Mouse (Mus musculus): ENCODE measurements around the gene Nlrc3. TPM values are rescaled to one million over a fixed set of nuclear protein-coding genes. Genes with fewer than 3 reads are reported as not detected.
"Not testable (repeated sequence)": the region's sequence is repeated elsewhere in the genome, so short reads cannot be mapped to it uniquely, and the experiment has no call there.

The Nlrc3 gene
- 1.7 and 2.1 TPM in 2 replicates for polyA plus RNA-seq (2014; fragmentation: Nextera tagmentation; extraction: Ambion mirVana)

- 0 out of 2 replicates have a peak within 1 kb of the TSS, but pooled peaks have one; percentile 16 for H3K4me2 ChIP-seq (replicated peaks; ENCODE audit: low read depth, low read length)
- WGBS: 34% methylated on average over 4 of the region's 4 CpGs
- no peaks in the 10 kb centered on the region for H3K9me3 ChIP-seq (ENCODE audit: control insufficient read depth, low read length)
- H3K27ac ChIP-seq (ENCODE audit: low read depth, low read length): peak within 1 kb of the TSS; percentile 26; the same call in 1 of the 2 replicates
- H3K9ac ChIP-seq (ENCODE audit: low read depth, low read length): peak within 1 kb of the TSS; percentile 14; the same call in 1 of the 2 replicates
- H3K4me3 ChIP-seq (ENCODE audit: low read length): no peak within 1 kb of the TSS
- H3K27me3 ChIP-seq (ENCODE audit: control insufficient read depth, insufficient read depth, low read length): no peaks in the 10 kb centered on the region
- peaks cover 35% of the 10 kb centered on the region for H3K36me3 ChIP-seq (ENCODE audit: control insufficient read depth, insufficient read depth, low read length)
- H3K4me1 ChIP-seq (ENCODE audit: control insufficient read depth, insufficient read depth, low read length): peaks cover 11% of the 10 kb centered on the region; the same call in 1 of the 2 replicates
- ATAC-seq (ENCODE audit: low FRiP score, low TSS enrichment): peak; percentile 63; the same call in 1 of the 2 replicates
These were observed at the start of gene Nlrc3 for GRCm38 (mm10) chr16:3976251-3976671. TSS of gene Nlrc3 (minus strand) at chr16:3976632.

- no peaks in the 10 kb centered on the region for H3K4me1 ChIP-seq (ENCODE audit: control insufficient read depth, insufficient read depth, low read length)
- no peak overlapping the region for H3K27ac ChIP-seq (ENCODE audit: low read depth, low read length)
- no peak overlapping the region for H3K9ac ChIP-seq (ENCODE audit: low read depth, low read length)
- H3K36me3 ChIP-seq (ENCODE audit: control insufficient read depth, insufficient read depth, low read length): no peaks in the 10 kb centered on the region
- H3K9me3 ChIP-seq (ENCODE audit: control insufficient read depth, low read length): no peaks in the 10 kb centered on the region
- WGBS: 85% methylated on average over 4 of the region's 4 CpGs
- ATAC-seq (ENCODE audit: low FRiP score, low TSS enrichment): no peak
- no peaks in the 10 kb centered on the region for H3K27me3 ChIP-seq (ENCODE audit: control insufficient read depth, insufficient read depth, low read length)
- H3K4me3 ChIP-seq (ENCODE audit: low read length): no peak overlapping the region
- no peak overlapping the region for H3K4me2 ChIP-seq (replicated peaks; ENCODE audit: low read depth, low read length)
These were observed 46.3 kb upstream of the Nlrc3 start for GRCm38 (mm10) chr16:4022719-4023118.

DNA sequence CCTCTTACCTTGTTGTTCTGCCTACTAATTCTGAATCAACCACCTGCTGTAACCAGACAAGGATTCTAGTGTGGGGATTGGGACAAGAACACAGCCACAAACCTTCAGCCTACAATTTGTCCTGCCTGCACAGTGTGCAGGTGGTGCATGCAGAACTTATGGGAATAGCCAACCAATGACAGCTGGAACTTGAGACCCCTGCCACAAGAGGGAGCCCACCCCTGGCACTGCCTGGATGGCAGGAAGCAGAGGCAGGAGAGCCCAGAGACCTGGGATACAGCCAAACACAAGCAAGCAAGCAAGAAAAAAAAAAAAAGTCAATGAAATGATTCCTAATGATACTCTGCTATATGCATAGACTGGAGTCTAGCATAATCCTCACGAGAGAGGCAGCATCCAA lies 44.8 kb upstream of the Nlrc3 start:
- H3K36me3 ChIP-seq (ENCODE audit: control insufficient read depth, insufficient read depth, low read length): no peaks in the 10 kb centered on the region
- no peaks in the 10 kb centered on the region for H3K27me3 ChIP-seq (ENCODE audit: control insufficient read depth, insufficient read depth, low read length)
- H3K4me3 ChIP-seq (ENCODE audit: low read length): no peak overlapping the region
- no peak overlapping the region for H3K4me2 ChIP-seq (replicated peaks; ENCODE audit: low read depth, low read length)
- H3K4me1 ChIP-seq (ENCODE audit: control insufficient read depth, insufficient read depth, low read length): no peaks in the 10 kb centered on the region
- no peak overlapping the region for H3K9ac ChIP-seq (ENCODE audit: low read depth, low read length)
- H3K27ac ChIP-seq (ENCODE audit: low read depth, low read length): no peak overlapping the region
- no peaks in the 10 kb centered on the region for H3K9me3 ChIP-seq (ENCODE audit: control insufficient read depth, low read length)
- ATAC-seq (ENCODE audit: low FRiP score, low TSS enrichment): no peak
- 75% methylated on average over 1 of the region's 1 CpGs for WGBS

DNA sequence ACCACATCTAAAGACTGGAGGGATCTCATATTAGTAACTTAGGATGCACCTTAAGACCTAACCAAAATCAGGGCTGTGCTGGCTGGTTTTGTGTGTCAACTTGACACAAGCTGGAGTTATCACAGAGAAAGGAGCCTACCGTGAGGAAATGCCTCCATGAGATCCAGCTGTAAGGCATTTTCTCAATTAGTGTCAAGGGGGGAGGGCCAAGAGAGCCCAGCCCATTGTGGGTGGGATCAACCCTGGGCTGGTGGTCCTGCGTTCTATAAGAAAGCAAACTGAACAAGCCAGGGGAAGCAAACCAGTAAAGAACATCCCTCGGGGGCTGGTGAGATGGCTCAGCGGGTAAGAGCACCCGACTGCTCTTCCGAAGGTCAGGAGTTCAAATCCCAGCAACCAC lies 41.0 kb upstream of the Nlrc3 start:
- not testable (repeated sequence) for H3K36me3 ChIP-seq (ENCODE audit: control insufficient read depth, insufficient read depth, low read length); H3K4me3 ChIP-seq (ENCODE audit: low read length); H3K27ac ChIP-seq (ENCODE audit: low read depth, low read length); H3K9ac ChIP-seq (ENCODE audit: low read depth, low read length); ATAC-seq (ENCODE audit: low FRiP score, low TSS enrichment); H3K27me3 ChIP-seq (ENCODE audit: control insufficient read depth, insufficient read depth, low read length); H3K4me2 ChIP-seq (replicated peaks; ENCODE audit: low read depth, low read length); H3K9me3 ChIP-seq (ENCODE audit: control insufficient read depth, low read length); H3K4me1 ChIP-seq (ENCODE audit: control insufficient read depth, insufficient read depth, low read length)
- 75% methylated on average over 6 of the region's 6 CpGs for WGBS

DNA sequence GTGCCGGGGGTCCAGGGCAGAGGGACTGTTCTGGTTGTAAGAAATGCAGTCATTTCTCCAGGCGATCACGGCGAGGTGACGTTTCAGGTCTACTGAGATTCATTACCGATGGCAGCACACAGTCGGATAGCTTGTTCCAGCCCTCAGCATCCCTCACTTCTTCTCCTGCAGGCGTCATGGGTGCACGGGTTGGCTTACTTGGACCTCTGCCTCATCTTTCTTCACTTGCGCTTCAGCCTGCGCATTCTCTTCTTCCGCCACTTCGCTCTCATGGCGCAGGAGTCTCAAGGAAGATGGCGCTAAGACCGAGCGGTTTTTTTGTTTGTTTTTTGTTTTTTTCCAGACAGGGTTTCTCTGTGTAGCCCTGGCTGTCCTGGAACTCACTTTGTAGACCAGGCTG lies 40.4 kb upstream of the Nlrc3 start:
- H3K36me3 ChIP-seq (ENCODE audit: control insufficient read depth, insufficient read depth, low read length); H3K4me2 ChIP-seq (replicated peaks; ENCODE audit: low read depth, low read length); H3K9me3 ChIP-seq (ENCODE audit: control insufficient read depth, low read length); H3K27me3 ChIP-seq (ENCODE audit: control insufficient read depth, insufficient read depth, low read length); ATAC-seq (ENCODE audit: low FRiP score, low TSS enrichment); H3K4me3 ChIP-seq (ENCODE audit: low read length); H3K4me1 ChIP-seq (ENCODE audit: control insufficient read depth, insufficient read depth, low read length); H3K9ac ChIP-seq (ENCODE audit: low read depth, low read length); H3K27ac ChIP-seq (ENCODE audit: low read depth, low read length): not testable (repeated sequence)
- 85% methylated on average over 17 of the region's 17 CpGs for WGBS

- Histone ChIP-seq H3K4me2 (replicated peaks; ENCODE audit: low read depth, low read length) (no peak overlapping the region), H3K4me1 (ENCODE audit: control insufficient read depth, insufficient read depth, low read length) (no peaks in the 10 kb centered on the region), H3K27ac (ENCODE audit: low read depth, low read length) (no peak overlapping the region), H3K9ac (ENCODE audit: low read depth, low read length) (no peak overlapping the region), H3K4me3 (ENCODE audit: low read length) (no peak overlapping the region), H3K27me3 (ENCODE audit: control insufficient read depth, insufficient read depth, low read length) (no peaks in the 10 kb centered on the region), H3K9me3 (ENCODE audit: control insufficient read depth, low read length) (no peaks in the 10 kb centered on the region), H3K36me3 (ENCODE audit: control insufficient read depth, insufficient read depth, low read length) (no peaks in the 10 kb centered on the region)
- 82% methylated on average over 5 of the region's 5 CpGs for WGBS
- no peak for ATAC-seq (ENCODE audit: low FRiP score, low TSS enrichment)
These were observed 37.7 kb upstream of the Nlrc3 start for GRCm38 (mm10) chr16:4014040-4014668.

DNA sequence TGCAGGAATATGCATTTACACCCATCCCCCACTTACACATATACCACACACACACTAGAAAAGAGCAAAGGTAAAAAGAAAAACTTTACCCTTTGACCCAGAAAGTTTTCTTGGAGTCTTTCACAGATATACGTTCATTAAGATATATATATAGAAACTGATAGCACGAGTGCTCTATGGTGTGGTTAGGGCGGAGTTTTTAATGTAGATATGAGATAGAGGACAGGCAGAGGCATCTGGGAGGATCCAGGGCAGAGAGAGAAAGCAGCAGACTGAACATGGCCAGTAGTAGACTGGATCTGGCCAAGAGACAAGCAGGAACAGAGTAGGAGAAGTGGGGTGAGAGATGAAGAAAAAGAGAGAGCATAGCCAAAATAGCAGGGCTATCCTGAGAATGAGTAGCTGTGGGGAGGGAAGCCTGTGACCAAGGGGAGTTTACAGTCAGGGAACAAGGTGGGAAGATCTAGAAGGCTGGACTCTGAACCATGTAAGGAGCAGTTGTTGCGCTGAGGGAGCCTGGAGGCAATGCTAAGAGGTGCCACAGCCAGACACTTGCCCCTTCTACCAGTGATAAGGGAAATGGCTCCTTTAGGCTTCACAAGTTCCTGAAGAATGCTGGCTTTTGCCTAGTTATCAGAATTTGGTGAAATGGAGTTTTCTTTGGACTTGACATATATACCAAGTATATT lies 36.6 kb upstream of the Nlrc3 start:
- H3K4me2 ChIP-seq (replicated peaks; ENCODE audit: low read depth, low read length): no peak overlapping the region
- ATAC-seq (ENCODE audit: low FRiP score, low TSS enrichment): no peak
- no peak overlapping the region for H3K27ac ChIP-seq (ENCODE audit: low read depth, low read length)
- H3K4me1 ChIP-seq (ENCODE audit: control insufficient read depth, insufficient read depth, low read length): no peaks in the 10 kb centered on the region
- H3K9me3 ChIP-seq (ENCODE audit: control insufficient read depth, low read length): no peaks in the 10 kb centered on the region
- no peak overlapping the region for H3K9ac ChIP-seq (ENCODE audit: low read depth, low read length)
- H3K36me3 ChIP-seq (ENCODE audit: control insufficient read depth, insufficient read depth, low read length): no peaks in the 10 kb centered on the region
- no peak overlapping the region for H3K4me3 ChIP-seq (ENCODE audit: low read length)
- H3K27me3 ChIP-seq (ENCODE audit: control insufficient read depth, insufficient read depth, low read length): no peaks in the 10 kb centered on the region
- 77% methylated on average over 4 of the region's 4 CpGs for WGBS

DNA sequence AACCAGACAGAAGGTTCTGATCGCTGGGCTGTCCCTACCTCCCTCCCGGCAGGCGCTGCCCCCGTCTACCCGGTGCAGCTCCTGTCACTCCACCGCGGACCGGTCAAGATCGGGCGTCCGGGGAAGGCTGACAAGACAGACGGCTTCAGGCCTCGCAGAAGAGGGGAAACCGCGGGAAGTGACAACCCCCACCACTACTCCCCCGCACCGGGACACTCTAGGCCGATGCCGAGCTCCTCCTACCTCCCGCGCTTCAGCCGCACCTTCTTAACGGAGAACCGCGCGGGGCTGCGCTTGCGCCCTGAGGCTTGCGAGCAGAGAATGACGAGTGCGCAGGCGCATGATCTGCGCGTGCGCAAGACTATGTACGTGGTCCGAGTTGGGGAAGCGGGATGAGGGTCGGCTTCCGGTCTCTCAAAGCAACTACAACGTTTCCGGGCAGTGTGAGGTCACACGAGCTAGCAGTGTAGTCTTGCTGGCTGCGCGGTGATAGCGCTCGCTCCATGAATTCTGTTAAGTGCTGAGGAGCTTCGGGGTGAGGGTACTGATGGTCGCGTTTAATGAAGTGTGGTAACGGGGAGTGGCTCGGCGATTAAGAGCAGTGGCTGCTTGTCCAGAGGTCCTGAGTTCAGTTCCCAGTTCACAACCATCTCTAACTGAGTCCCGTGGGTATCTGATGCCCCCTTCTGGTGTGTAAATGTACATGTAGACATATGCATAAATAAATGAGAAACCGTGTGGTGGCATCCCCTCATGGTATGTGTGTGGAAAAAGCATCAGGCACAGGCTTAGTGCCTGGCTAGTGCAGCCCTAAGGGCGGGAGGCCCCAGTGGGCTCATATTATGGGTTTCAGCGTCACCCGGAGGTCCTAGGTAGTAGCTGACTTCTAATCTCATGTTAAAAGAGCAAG lies 27.3 kb upstream of the Nlrc3 start, which contains the start of gene Slx4:
TSS of gene Slx4 (minus strand) at position 282 of the 910 bp plus-strand sequence.
- peak within 1 kb of the TSS; percentile 91 for H3K27ac ChIP-seq (ENCODE audit: low read depth, low read length)
- H3K4me2 ChIP-seq (replicated peaks; ENCODE audit: low read depth, low read length): peak within 1 kb of the TSS; percentile 86
- peaks cover 8% of the 10 kb centered on the region; the same call in 1 of the 2 replicates for H3K4me1 ChIP-seq (ENCODE audit: control insufficient read depth, insufficient read depth, low read length)
- peak within 1 kb of the TSS; percentile 86 for H3K9ac ChIP-seq (ENCODE audit: low read depth, low read length)
- H3K9me3 ChIP-seq (ENCODE audit: control insufficient read depth, low read length): no peaks in the 10 kb centered on the region
- H3K4me3 ChIP-seq (ENCODE audit: low read length): peak within 1 kb of the TSS; percentile 92
- WGBS: 2% methylated on average over 54 of the region's 58 CpGs
- H3K27me3 ChIP-seq (ENCODE audit: control insufficient read depth, insufficient read depth, low read length): no peaks in the 10 kb centered on the region
- H3K36me3 ChIP-seq (ENCODE audit: control insufficient read depth, insufficient read depth, low read length): peaks cover 22% of the 10 kb centered on the region
- peak; percentile 97 for ATAC-seq (ENCODE audit: low FRiP score, low TSS enrichment)
